Mouse (Mus musculus) MEL (cell line): ENCODE data around the gene Crim1.

Experiments
- CHD1 ChIP-seq: IDR thresholded peaks from 2 replicates; pipeline ENCODE4 v1.6.1; 2012; ENCODE audit warnings: low read depth, mild to moderate bottlenecking, inconsistent platforms, low read length, improper control_type of control experiment
- ETS1 ChIP-seq: IDR thresholded peaks from 2 replicates; pipeline ENCODE4 v1.6.1; 2012; ENCODE audit warnings: low read depth, mild to moderate bottlenecking, inconsistent platforms, low read length, improper control_type of control experiment, moderate library complexity
- GABPA ChIP-seq: IDR thresholded peaks from 2 replicates; pipeline ENCODE4 v1.6.1; 2012; ENCODE audit warnings: low read depth, mild to moderate bottlenecking, inconsistent platforms, low read length, improper control_type of control experiment, moderate library complexity
- NRF1 ChIP-seq: IDR thresholded peaks from 2 replicates; pipeline ENCODE4 v1.6.1; 2014; ENCODE audit warnings: low read depth, mild to moderate bottlenecking, inconsistent platforms, low read length, improper control_type of control experiment, moderate library complexity; ENCODE audit not compliant: poor library complexity, insufficient read depth, severe bottlenecking
- POLR2A ChIP-seq, 2 experiments: IDR thresholded peaks; 2 replicates each; pipeline ENCODE4 v1.6.1; 2011 to 2012; ENCODE audit warnings: low read length in 2 of 2, mild to moderate bottlenecking in 2 of 2, control low read depth in 1 of 2, improper control_type of control experiment in 1 of 2, low read depth in 1 of 2, moderate library complexity in 1 of 2; ENCODE audit not compliant: control insufficient read depth in 1 of 2, insufficient read depth in 1 of 2, poor library complexity in 1 of 2
- POLR2AphosphoS2 ChIP-seq: IDR thresholded peaks from 2 replicates; pipeline ENCODE4 v1.6.1; 2011; ENCODE audit warnings: low read length, improper control_type of control experiment

- TF ChIP-seq POLR2AphosphoS2 = no peak
- no peak for TF ChIP-seq CHD1
- TF ChIP-seq ETS1 = no peak
- no peak for TF ChIP-seq POLR2A (IDR thresholded peaks at IDR 0.05; ENCODE audit: control insufficient read depth in 1 of 2, insufficient read depth in 1 of 2, low read depth in 1 of 2, low read length in 2 of 2, poor library complexity in 1 of 2)
- TF ChIP-seq GABPA = no peak
- TF ChIP-seq NRF1 = no peak
Measured at GRCm38 (mm10) chr17:78268591-78268990, 68.5 kb downstream of the Crim1 start.
